Mouse (Mus musculus) stomach, embryonic 14.5 days (tissue): ENCODE measurements at regions not wholly inside any gene's neighbourhood (a gene's known extent, or its start where the extent isn't known, plus 50 kb on each side); places are given as distances from the start of the nearest gene placed in this dataset.
A peak's percentile ranks its signal among the peaks of the same experiment; 100 is the strongest.

Source experiments
- ATAC-seq: fragments of 200-750 bp; cut with Nextera tagmentation; 2 replicates; pipeline ENCODE4 v1.8.0; 2017; ENCODE audit warnings: low read depth, moderate TSS enrichment; ENCODE audit not compliant: insufficient number of reproducible peaks, insufficient read depth, low FRiP score
- H3K27ac ChIP-seq: fragments of 300-500 bp; sonication (generic); 2 replicates; pipeline ENCODE4 v1.5.1; 2014; ENCODE audit warnings: mild to moderate bottlenecking, low read length, moderate library complexity, mixed read lengths
- H3K27me3 ChIP-seq: fragments of 300-500 bp; sonication (generic); 2 replicates; pipeline ENCODE4 v1.6.1; 2014; ENCODE audit warnings: low read length, control low read depth, mixed read lengths; ENCODE audit not compliant: control insufficient read depth, insufficient read depth
- H3K36me3 ChIP-seq: fragments of 300-500 bp; sonication (generic); 2 replicates; pipeline ENCODE4 v1.6.1; 2014; ENCODE audit warnings: mild to moderate bottlenecking, control low read depth, low read length, moderate library complexity, mixed read lengths; ENCODE audit not compliant: control insufficient read depth, insufficient read depth
- H3K4me1 ChIP-seq: fragments of 300-500 bp; sonication (generic); 2 replicates; pipeline ENCODE4 v1.6.1; 2014; ENCODE audit warnings: low read length, control low read depth, mixed read lengths; ENCODE audit not compliant: control insufficient read depth, insufficient read depth
- H3K4me2 ChIP-seq: fragments of 300-500 bp; sonication (generic); replicated peaks from 2 replicates; pipeline ENCODE4 v1.6.1; 2014; ENCODE audit warnings: low read depth, low read length, control low read depth
- H3K4me3 ChIP-seq: fragments of 300-500 bp; sonication (generic); 2 replicates; pipeline ENCODE4 v1.5.1; 2014; ENCODE audit warnings: low read depth, low read length, control low read depth
- H3K9ac ChIP-seq: fragments of 300-500 bp; sonication (generic); replicated peaks from 2 replicates; pipeline ENCODE4 v1.6.1; 2014; ENCODE audit warnings: low read depth, mild to moderate bottlenecking, control low read depth, low read length, moderate library complexity, mixed read lengths
- H3K9me3 ChIP-seq: fragments of 300-500 bp; sonication (generic); 2 replicates; pipeline ENCODE4 v1.6.1; 2016; ENCODE audit warnings: low read depth, low read length, control low read depth; ENCODE audit not compliant: control insufficient read depth
- WGBS: fragments of 180-500 bp; shearing (Covaris S2); extraction: QIAGEN DNeasy Blood & Tissue Kit; methylation state at CpG from one replicate; pipeline ENCODE4 v1.1.7; 2014; 5-methylcytosine and 5-hydroxymethylcytosine counted together

GRCm38 (mm10) chr2:74039580-74039979 lies 128.5 kb upstream of the Atp5g3 start:
- Histone ChIP-seq H3K4me2 (no peak overlapping the region), H3K27ac (no peak overlapping the region; the same call in 1 of the 2 replicates), H3K9me3 (no peaks in the 10 kb centered on the region), H3K4me1 (no peaks in the 10 kb centered on the region), H3K4me3 (no peak overlapping the region), H3K27me3 (no peaks in the 10 kb centered on the region), H3K36me3 (no peaks in the 10 kb centered on the region), H3K9ac (no peak overlapping the region)
- ATAC-seq: no peak
- WGBS: 20% methylated on average over 6 of the region's 6 CpGs

GRCm38 (mm10) chr2:74036043-74036442 lies 124.9 kb upstream of the Atp5g3 start:
- Histone ChIP-seq H3K4me3 (no peak overlapping the region), H3K27ac (no peak overlapping the region), H3K4me2 (no peak overlapping the region), H3K9ac (no peak overlapping the region), H3K27me3 (no peaks in the 10 kb centered on the region), H3K36me3 (no peaks in the 10 kb centered on the region), H3K4me1 (no peaks in the 10 kb centered on the region), H3K9me3 (no peaks in the 10 kb centered on the region)
- WGBS: 91% methylated on average over 9 of the region's 9 CpGs
- no peak for ATAC-seq

GRCm38 (mm10) chr2:74032177-74033021 lies 121.3 kb upstream of the Atp5g3 start:
- H3K4me3 ChIP-seq: no peak overlapping the region
- no peak overlapping the region; the same call in 1 of the 2 replicates for H3K27ac ChIP-seq
- ATAC-seq: no peak

GRCm38 (mm10) chr2:74029938-74030337 lies 118.8 kb upstream of the Atp5g3 start:
- Histone ChIP-seq H3K4me2 (no peak overlapping the region), H3K27me3 (no peaks in the 10 kb centered on the region), H3K4me3 (no peak overlapping the region), H3K36me3 (no peaks in the 10 kb centered on the region), H3K4me1 (no peaks in the 10 kb centered on the region), H3K9me3 (no peaks in the 10 kb centered on the region), H3K27ac (no peak overlapping the region), H3K9ac (no peak overlapping the region)
- ATAC-seq: no peak
- WGBS: 82% methylated on average over 9 of the region's 9 CpGs

More at GRCm38 (mm10) chr2:74032177-74033021, 121.3 kb upstream of the Atp5g3 start:
- WGBS: 51% methylated on average over 11 of the region's 11 CpGs
- Histone ChIP-seq H3K36me3 (no peaks in the 10 kb centered on the region), H3K9me3 (no peaks in the 10 kb centered on the region), H3K27me3 (no peaks in the 10 kb centered on the region), H3K4me2 (no peak overlapping the region), H3K9ac (no peak overlapping the region), H3K4me1 (no peaks in the 10 kb centered on the region)

- Histone ChIP-seq H3K27ac (no peak overlapping the region), H3K4me2 (0 out of 2 replicates have a peak overlapping the region, but pooled peaks have one; percentile 6), H3K36me3 (no peaks in the 10 kb centered on the region), H3K9ac (no peak overlapping the region), H3K9me3 (no peaks in the 10 kb centered on the region), H3K4me3 (no peak overlapping the region), H3K4me1 (no peaks in the 10 kb centered on the region), H3K27me3 (no peaks in the 10 kb centered on the region)
- no peak for ATAC-seq
- WGBS: 52% methylated on average over 11 of the region's 11 CpGs
Measured at GRCm38 (mm10) chr2:74027404-74028104, 116.4 kb upstream of the Atp5g3 start.

DNA sequence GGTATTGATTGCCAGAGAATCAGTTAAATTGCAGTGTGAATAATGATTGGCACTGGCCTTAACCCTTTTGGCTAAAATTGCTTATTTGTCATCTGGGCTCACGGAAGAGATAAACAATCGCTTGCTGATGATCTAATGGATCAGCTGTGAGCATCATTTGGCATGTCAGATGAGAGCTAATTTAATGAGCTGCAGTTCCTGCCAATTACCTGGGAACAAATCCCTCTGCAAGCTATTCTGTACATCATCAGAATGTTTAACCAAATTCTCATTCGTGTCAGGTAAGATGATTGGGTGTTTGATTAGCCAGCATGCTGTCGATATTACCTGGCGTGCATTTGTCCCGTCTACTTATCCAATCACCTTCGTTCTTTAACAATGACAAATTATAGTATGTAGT lies 104.0 kb upstream of the Atp5g3 start:
- Histone ChIP-seq H3K36me3 (no peaks in the 10 kb centered on the region), H3K27ac (no peak overlapping the region), H3K9me3 (no peaks in the 10 kb centered on the region), H3K9ac (no peak overlapping the region), H3K4me2 (no peak overlapping the region), H3K4me3 (no peak overlapping the region), H3K4me1 (no peaks in the 10 kb centered on the region), H3K27me3 (no peaks in the 10 kb centered on the region)
- no peak for ATAC-seq
- WGBS: 72% methylated on average over 7 of the region's 7 CpGs

- Histone ChIP-seq H3K4me3 (no peak overlapping the region), H3K4me2 (no peak overlapping the region), H3K36me3 (no peaks in the 10 kb centered on the region), H3K27me3 (no peaks in the 10 kb centered on the region), H3K27ac (no peak overlapping the region), H3K4me1 (no peaks in the 10 kb centered on the region), H3K9me3 (no peaks in the 10 kb centered on the region), H3K9ac (no peak overlapping the region)
- no peak for ATAC-seq
- 91% methylated on average over 3 of the region's 3 CpGs for WGBS
Measured at GRCm38 (mm10) chr2:74014201-74014600, 103.1 kb upstream of the Atp5g3 start.

- Histone ChIP-seq H3K27ac (no peak overlapping the region), H3K4me1 (no peaks in the 10 kb centered on the region), H3K9me3 (no peaks in the 10 kb centered on the region), H3K36me3 (no peaks in the 10 kb centered on the region), H3K9ac (no peak overlapping the region), H3K4me3 (no peak overlapping the region), H3K27me3 (no peaks in the 10 kb centered on the region), H3K4me2 (no peak overlapping the region)
- WGBS: 15% methylated on average over 2 of the region's 2 CpGs
- ATAC-seq: no peak
Measured at GRCm38 (mm10) chr2:73998531-73998930, 87.4 kb upstream of the Atp5g3 start.
